Mouse (Mus musculus) natural killer cell, adult 2 months (primary cell): ENCODE data around the gene Brf1.

Experiments used
- DNase-seq, 2 experiments: peaks; one replicate each; pipeline ENCODE4 v3.0.0; 2022; ENCODE audit warnings: low spot score in 2 of 2

The Brf1 gene

GRCm38 (mm10) chr12:112976371-112977073 lies 24.0 kb downstream of the Brf1 start, which contains the start of gene Btbd6:
Gene Btbd6 (plus strand): TSS chr12:112976482.
- DNase-seq = peak; percentile 78 to 87

DNA sequence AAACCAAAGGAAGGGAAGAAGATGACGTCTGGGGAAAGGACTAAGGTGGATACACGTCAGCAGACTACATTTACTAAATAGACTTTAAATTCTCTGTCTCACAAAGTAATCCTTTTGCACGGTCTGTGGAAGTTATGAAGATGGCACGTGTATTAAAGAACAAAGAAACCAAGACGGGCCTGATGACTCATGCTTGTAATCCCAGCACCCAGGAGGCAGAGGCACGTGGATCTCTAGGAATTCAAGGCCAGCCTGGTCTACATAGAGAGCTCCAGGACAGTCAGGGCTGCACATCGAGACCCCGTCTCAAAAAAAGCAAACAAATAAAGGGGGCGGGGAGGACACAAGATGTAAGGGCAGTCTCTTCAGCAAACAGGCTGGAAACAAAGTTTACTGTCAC lies 25.8 kb downstream of the Brf1 start:
- no peak for DNase-seq

DNA sequence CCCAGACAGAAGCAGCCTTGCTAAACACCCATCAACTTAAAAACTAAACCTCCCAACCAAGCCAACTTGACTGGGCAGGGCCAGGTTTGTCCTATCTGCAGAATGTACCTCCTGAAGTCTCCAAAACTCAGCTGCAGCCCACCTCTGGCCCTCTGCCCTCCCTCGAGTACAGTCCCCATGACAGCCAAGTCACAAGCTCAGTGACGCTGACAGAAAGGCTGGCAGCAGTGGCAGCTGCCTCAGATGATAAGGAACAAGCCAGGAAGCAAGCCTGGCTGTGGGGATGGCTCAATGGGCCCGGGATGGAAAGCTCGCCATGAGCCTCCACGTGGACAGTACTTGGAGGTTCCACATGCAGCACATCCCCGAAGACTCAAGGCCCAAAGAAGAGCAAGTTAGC lies 30.9 kb downstream of the Brf1 start:
- DNase-seq = no peak

- no peak for DNase-seq
Observed at GRCm38 (mm10) chr12:112968943-112969342, 31.6 kb downstream of the Brf1 start.

DNA sequence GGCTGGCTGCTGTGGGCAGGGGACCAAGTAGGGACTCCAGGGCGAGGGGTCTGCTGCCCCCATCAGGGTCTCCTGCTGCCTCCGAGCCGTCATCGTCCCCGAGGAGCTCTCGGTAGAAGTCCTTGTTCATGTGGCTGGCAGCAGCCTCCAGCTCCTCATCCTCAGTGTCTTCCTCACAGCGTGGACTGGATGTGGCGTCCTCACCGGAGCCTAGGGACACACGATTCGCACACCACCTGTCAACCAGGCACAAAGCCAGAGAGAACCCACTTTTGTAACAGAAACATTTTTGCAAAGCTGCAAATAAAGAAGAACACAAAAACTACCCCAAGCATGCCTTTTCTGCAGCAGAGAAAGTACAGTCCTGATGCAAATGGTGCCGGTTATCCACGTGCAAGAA lies 34.7 kb downstream of the Brf1 start:
- no peak for DNase-seq

- DNase-seq = no peak
Observed at GRCm38 (mm10) chr12:112961872-112962271, 38.6 kb downstream of the Brf1 start.

GRCm38 (mm10) chr12:112961428-112961827 lies 39.1 kb downstream of the Brf1 start:
- no peak for DNase-seq

GRCm38 (mm10) chr12:112959421-112959820 lies 41.1 kb downstream of the Brf1 start:
- no peak for DNase-seq

DNA sequence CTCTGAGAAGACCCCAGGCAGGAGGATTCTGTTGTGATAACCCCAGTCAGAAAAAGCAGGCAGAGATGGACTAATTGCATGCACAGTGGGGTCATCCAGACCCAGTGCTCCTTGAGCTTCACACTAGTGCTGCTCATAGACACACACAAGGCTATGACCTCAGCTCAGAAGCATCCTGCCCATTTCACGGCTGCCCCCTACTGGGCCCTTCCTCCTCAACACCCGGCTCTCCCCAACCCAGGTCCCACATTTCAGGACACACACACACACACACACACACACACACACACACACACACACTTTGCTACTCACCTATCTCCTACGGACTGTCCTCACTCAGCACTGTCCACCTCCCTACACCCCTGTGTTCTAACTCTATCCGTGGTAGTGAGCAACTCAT lies 42.2 kb downstream of the Brf1 start:
- no peak for DNase-seq

GRCm38 (mm10) chr12:112955800-112956199 lies 44.7 kb downstream of the Brf1 start:
- DNase-seq = peak; percentile 61 to 73

GRCm38 (mm10) chr12:112952926-112953565 lies 47.5 kb downstream of the Brf1 start:
- no peak for DNase-seq

DNA sequence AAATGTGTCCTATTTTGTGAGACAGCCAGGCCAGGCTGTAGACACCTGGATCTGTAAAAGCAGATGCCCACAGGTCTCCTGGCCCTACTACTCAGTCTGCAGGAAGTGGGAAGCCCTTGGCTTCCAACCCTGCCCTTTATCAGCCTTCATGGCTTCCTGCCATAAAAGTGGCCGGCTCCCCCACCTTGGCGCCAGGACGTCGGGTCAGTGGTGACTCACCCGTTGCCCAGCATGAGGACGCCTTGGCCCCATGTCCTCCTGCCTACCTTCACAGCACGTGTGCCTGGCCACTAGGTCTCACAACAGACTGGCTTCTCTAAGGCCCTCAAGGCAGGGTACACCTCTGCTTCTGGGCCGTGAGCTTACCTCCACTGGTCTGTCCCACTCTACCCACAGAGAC lies 48.1 kb downstream of the Brf1 start:
- peak; percentile 33 to 41 for DNase-seq

GRCm38 (mm10) chr12:112951150-112951842 lies 49.2 kb downstream of the Brf1 start:
- DNase-seq = no peak

- no peak for DNase-seq
Observed at GRCm38 (mm10) chr12:112950761-112951129, 49.8 kb downstream of the Brf1 start.

DNA sequence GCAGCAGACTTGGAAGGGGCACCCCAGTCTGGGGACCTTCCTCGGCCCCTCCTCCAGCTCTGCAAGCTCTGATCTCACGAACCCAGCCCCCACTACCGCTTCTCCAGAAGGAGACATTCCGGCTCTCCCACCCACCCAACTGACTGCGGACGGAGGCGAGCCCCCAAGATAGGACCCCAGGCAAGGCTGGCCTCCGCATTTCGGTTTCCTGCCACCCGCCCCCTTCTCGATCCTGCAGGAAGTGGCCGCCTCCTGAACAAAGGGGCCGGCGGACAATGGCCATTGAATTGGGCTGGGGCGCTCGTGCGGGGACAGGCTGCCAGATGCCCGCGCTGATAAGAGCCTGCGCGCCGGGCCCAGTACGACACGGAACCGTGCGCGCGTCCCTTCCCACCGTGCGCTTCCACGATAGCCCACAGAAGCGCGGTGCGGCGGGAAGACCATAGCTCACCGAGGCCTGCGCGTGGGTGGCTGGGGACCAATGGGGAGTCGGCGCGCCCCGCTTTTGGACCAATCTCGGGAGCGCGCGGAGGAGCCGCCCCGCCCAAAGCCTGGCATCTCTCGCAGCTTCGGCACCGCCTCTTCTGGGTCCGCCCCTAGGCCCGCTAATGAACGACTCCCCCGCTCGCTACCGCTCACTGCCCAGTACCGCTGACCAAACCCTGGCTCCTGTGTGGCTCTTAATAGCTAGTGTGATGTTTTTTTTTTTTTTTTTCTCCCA lies 50.3 kb downstream of the Brf1 start:
- peak; percentile 59 to 68 for DNase-seq

DNA sequence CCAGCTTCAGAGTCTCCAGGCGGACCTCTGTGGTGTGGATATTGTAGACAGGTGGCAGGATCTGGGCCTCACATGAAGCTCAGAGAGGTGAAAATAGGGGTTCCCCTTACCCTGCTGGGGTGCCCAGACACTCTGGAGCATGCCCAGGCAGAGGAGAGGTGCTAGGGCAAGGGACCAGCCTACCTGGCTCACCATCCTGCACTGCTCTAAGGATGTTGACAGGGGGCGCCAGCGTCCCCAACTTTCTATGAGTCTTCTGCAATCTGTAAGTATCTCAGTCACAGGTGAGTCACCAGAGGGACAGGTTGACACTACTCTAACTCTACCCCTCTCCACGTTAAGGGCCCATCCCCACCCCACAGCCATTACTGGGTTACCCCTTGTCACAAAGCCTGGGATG lies 53.2 kb downstream of the Brf1 start:
- DNase-seq = peak in 1 of 2 experiments; percentile 48

- no peak for DNase-seq
Observed at GRCm38 (mm10) chr12:112943669-112944068, 56.8 kb downstream of the Brf1 start.

- peak; percentile 77 to 79 for DNase-seq
Observed at GRCm38 (mm10) chr12:112941776-112942713, 58.5 kb downstream of the Brf1 start, which contains the start of gene Nudt14. Gene Nudt14 (minus strand): TSS chr12:112942124.

- no peak for DNase-seq
Observed at GRCm38 (mm10) chr12:112941156-112941775, 59.2 kb downstream of the Brf1 start.

DNA sequence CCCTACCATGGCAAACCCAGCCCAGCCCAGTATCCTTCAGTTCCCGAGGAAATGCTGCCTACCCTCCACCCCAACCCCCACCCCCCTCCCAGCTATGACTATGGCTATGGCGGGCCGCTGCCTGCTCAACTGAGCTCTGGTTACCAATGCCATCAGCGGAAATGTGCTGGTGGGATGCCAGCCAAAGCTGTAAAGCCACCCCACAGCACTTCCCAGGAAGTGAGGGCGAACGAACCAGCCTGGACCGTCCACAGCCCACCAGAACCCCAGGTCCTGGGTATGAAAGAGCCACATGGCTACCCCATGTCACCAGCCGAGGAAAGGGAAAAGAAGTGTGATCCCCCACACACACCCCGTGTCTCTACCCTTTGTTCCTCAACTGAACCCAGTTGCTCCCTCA lies 59.8 kb downstream of the Brf1 start:
- DNase-seq = no peak

- DNase-seq = no peak
Observed at GRCm38 (mm10) chr12:112940238-112940637, 60.3 kb downstream of the Brf1 start.
